ENCODE assay signal across 10 mouse cellular contexts in the genomic region with DNA sequence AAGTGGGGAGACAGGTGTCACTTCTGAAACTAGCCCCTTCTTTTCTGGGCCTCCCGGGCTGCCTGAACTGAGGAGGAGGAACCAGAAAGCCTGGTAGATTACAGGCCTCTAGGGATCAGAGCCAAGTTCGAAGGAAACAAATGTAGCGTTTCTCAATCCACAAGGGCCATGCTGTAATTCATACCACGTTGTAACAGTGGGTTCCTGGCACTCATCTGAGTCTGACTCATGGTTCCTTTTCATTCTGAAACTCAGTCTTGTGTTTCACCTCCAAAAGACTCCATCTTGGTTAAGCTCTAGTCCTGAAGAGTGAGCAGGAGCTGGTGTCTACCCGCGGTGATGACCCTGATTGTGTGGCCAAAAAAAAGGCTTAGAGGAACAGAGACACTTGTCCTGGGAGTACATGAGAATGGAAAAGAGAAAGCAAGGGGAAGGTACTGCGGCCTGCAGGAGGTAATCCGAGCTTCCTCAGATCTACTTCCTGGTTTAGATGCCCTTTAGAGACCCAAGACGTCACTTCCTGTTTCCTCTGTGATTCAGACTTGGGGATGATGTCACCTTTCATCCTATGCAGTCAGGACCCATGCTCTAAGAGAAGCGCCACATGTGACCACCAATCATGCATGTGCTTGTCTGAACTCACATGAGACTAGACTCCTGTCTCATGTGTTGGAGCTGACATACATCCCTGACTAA. TPM values are rescaled to one million over a fixed set of nuclear protein-coding genes. Genes with fewer than 3 reads are reported as not detected.
A peak's percentile ranks its signal among the peaks of the same experiment; 100 is the strongest.
DNase-seq lines count a peak whose midpoint lies in the region; ATAC-seq and TF ChIP-seq lines count a peak whose summit lies in the region.
"Had no signal": no experiment of that assay in that cellular context is flagged by ENCODE, and none has a peak within 500 bp of the region (broad histone marks: within the 10 kb centered on the region; RNA-seq: fewer than 3 reads in every experiment).

No protein-coding gene starts in this region.

- TF ChIP-seq CTCF in testis, adult 2 months (IDR thresholded peaks at IDR 0.05; ENCODE audit: control insufficient read depth, insufficient read depth, insufficient replicate concordance, low read depth, low read length) = no peak
- TF ChIP-seq CTCF in lung, postnatal 0 days (IDR thresholded peaks at IDR 0.05) = no peak

- 0 out of 2 replicates have a peak overlapping the region, but pooled peaks have one; percentile 15 for H3K27ac ChIP-seq in testis, adult 2 months (ENCODE audit: control insufficient read depth, insufficient read depth, low read depth, low read length)
- peak overlapping the region; percentile 76 for H3K27ac ChIP-seq in lung, postnatal 0 days (ENCODE audit: low read length)
- no peak overlapping the region for H3K27ac ChIP-seq in forebrain, embryonic 11.5 days (ENCODE audit: low read depth, low read length)
- H3K27ac ChIP-seq in neural tube, embryonic 15.5 days (replicated peaks) = no peak overlapping the region
- H3K27ac ChIP-seq: lung, embryonic 15.5 days had no signal

- no peaks in the 10 kb centered on the region for H3K27me3 ChIP-seq in testis, adult 2 months (ENCODE audit: control insufficient read depth, insufficient read depth, low read length)
- H3K27me3 ChIP-seq in lung, postnatal 0 days (replicated peaks; ENCODE audit: insufficient read depth, low read length) = no peaks in the 10 kb centered on the region
- H3K27me3 ChIP-seq in forebrain, embryonic 11.5 days (ENCODE audit: control insufficient read depth, insufficient read depth, low read length) = no peaks in the 10 kb centered on the region
- no peaks in the 10 kb centered on the region for H3K27me3 ChIP-seq in neural tube, embryonic 15.5 days (replicated peaks)
- H3K27me3 ChIP-seq: lung, embryonic 15.5 days had no signal

- no peaks in the 10 kb centered on the region for H3K36me3 ChIP-seq in testis, adult 2 months (ENCODE audit: control insufficient read depth, insufficient read depth, low read length)
- H3K36me3 ChIP-seq in lung, postnatal 0 days (ENCODE audit: insufficient read depth, low read length) = no peaks in the 10 kb centered on the region
- H3K36me3 ChIP-seq in forebrain, embryonic 11.5 days (ENCODE audit: control insufficient read depth, insufficient read depth, low read length) = no peaks in the 10 kb centered on the region
- no peaks in the 10 kb centered on the region for H3K36me3 ChIP-seq in neural tube, embryonic 15.5 days
- H3K36me3 ChIP-seq: lung, embryonic 15.5 days had no signal

- DNase-seq in testis, postnatal 10 days (ENCODE audit: low spot score) = no peak
- DNase-seq in adrenal gland, postnatal 14 days = peak; percentile 69
- DNase-seq in lung, postnatal 0 days (ENCODE audit: low spot score) = peak; percentile 96
- no peak for DNase-seq in forebrain, embryonic 11.5 days (ENCODE audit: low spot score)
- no peak for DNase-seq in thymus, postnatal 10 days (ENCODE audit: low spot score in 2 of 2)
- DNase-seq in cerebellum, adult 9-11 months = no peak

- no peak overlapping the region; the same call in 1 of the 2 replicates for H3K4me3 ChIP-seq in testis, adult 2 months (ENCODE audit: control insufficient read depth, low read depth, low read length)
- no peak overlapping the region for H3K4me3 ChIP-seq in lung, postnatal 0 days (ENCODE audit: low read depth, low read length)
- no peak overlapping the region for H3K4me3 ChIP-seq in forebrain, embryonic 11.5 days (ENCODE audit: low read depth, low read length)
- no peak overlapping the region for H3K4me3 ChIP-seq in neural tube, embryonic 15.5 days (replicated peaks)
- H3K4me3 ChIP-seq: lung, embryonic 15.5 days had no signal

- H3K9me3 ChIP-seq in lung, postnatal 0 days (ENCODE audit: low read length) = no peaks in the 10 kb centered on the region
- H3K9me3 ChIP-seq in forebrain, embryonic 11.5 days (ENCODE audit: control insufficient read depth, low read length) = no peaks in the 10 kb centered on the region
- H3K9me3 ChIP-seq in neural tube, embryonic 15.5 days (replicated peaks) = no peaks in the 10 kb centered on the region
- H3K9me3 ChIP-seq: lung, embryonic 15.5 days had no signal

- TF ChIP-seq EP300 in lung, postnatal 0 days (IDR thresholded peaks at IDR 0.05) = peak; percentile 73

- no peak overlapping the region for H3K9ac ChIP-seq in lung, postnatal 0 days (replicated peaks; ENCODE audit: low read depth)
- H3K9ac ChIP-seq in forebrain, embryonic 11.5 days (ENCODE audit: low read length) = no peak overlapping the region
- H3K9ac ChIP-seq in neural tube, embryonic 15.5 days (replicated peaks) = no peak overlapping the region
- H3K9ac ChIP-seq: lung, embryonic 15.5 days had no signal

- 54% methylated on average over 10 of the region's 10 CpGs for WGBS in lung, postnatal 0 days
- WGBS in forebrain, embryonic 11.5 days = 83% methylated on average over 10 of the region's 10 CpGs
- 82% methylated on average over 10 of the region's 10 CpGs for WGBS in neural tube, embryonic 15.5 days

- peaks cover 17% of the 10 kb centered on the region for H3K4me1 ChIP-seq in testis, adult 2 months (ENCODE audit: control insufficient read depth, insufficient read depth, low read length)
- peaks cover 5% of the 10 kb centered on the region for H3K4me1 ChIP-seq in lung, postnatal 0 days (ENCODE audit: insufficient read depth, low read depth, low read length)
- H3K4me1 ChIP-seq in forebrain, embryonic 11.5 days (replicated peaks; ENCODE audit: control insufficient read depth, insufficient read depth, low read length) = no peaks in the 10 kb centered on the region
- H3K4me1 ChIP-seq in neural tube, embryonic 15.5 days = peaks cover 4% of the 10 kb centered on the region

- H3K4me2 ChIP-seq in lung, postnatal 0 days (replicated peaks; ENCODE audit: low read depth, low read length) = no peak overlapping the region
- H3K4me2 ChIP-seq in forebrain, embryonic 11.5 days (ENCODE audit: low read depth, low read length, severe bottlenecking) = no peak overlapping the region
- no peak overlapping the region for H3K4me2 ChIP-seq in neural tube, embryonic 15.5 days
- H3K4me2 ChIP-seq: heart, embryonic 11.5 days; lung, embryonic 15.5 days had no signal

- TF ChIP-seq POLR2A in testis, adult 2 months (IDR thresholded peaks at IDR 0.05; ENCODE audit: control insufficient read depth, low read depth, low read length) = no peak

- ATAC-seq in lung, postnatal 0 days = peak; percentile 76
- no peak for ATAC-seq in forebrain, embryonic 11.5 days (replicated peaks; ENCODE audit: low FRiP score)
- no peak for ATAC-seq in neural tube, embryonic 15.5 days (ENCODE audit: low FRiP score)

RNA-seq across cellular contexts. Expression of a gene that starts 30.3 kb away (rescaled TPM):
- 9.3 and 10.1 TPM in 2 replicates for polyA plus RNA-seq in testis, adult 2 months (2012; rRNA removed)
- total RNA-seq in adrenal gland, postnatal 14 days (2021) = 9.3 and 11.1 TPM in 2 replicates
- 9.6 and 10.2 TPM in 2 replicates for polyA plus RNA-seq in lung, postnatal 0 days (2015; fragmentation: Nextera tagmentation; extraction: Ambion mirVana)
- polyA plus RNA-seq in forebrain, embryonic 11.5 days (2014; fragmentation: Nextera tagmentation; extraction: Ambion mirVana) = 119 and 120 TPM in 2 replicates
- polyA plus RNA-seq in neural tube, embryonic 15.5 days (2015; fragmentation: Nextera tagmentation; extraction: Ambion mirVana) = 13.2 and 26.7 TPM in 2 replicates

Comparison
In these comparisons a context has a peak if more than half of its experiments do, and no peak if none do; other contexts are left out.
1. H3K27ac ChIP-seq: peak in testis, adult 2 months (single experiment) and lung, postnatal 0 days (single experiment); none in forebrain, embryonic 11.5 days (single experiment) and neural tube, embryonic 15.5 days (single experiment).
2. DNase-seq: peak in adrenal gland, postnatal 14 days (single experiment) and lung, postnatal 0 days (single experiment); none in testis, postnatal 10 days (single experiment), forebrain, embryonic 11.5 days (single experiment), thymus, postnatal 10 days (0 of 2) and cerebellum, adult 9-11 months (single experiment).